Mouse (Mus musculus) CH12.LX (cell line): ENCODE results near the gene Cchcr1. TPM values are rescaled to one million over a fixed set of nuclear protein-coding genes. Genes with fewer than 3 reads are reported as not detected.

Experiments used
- DNase-seq: peaks from one replicate; pipeline ENCODE4 v3.0.0-alpha.2; 2013; ENCODE audit errors: extremely low read depth
- H3K27ac ChIP-seq: 2 replicates; pipeline ENCODE4 v1.5.1; 2012; ENCODE audit warnings: low read depth, mild to moderate bottlenecking, control low read depth, moderate library complexity; ENCODE audit not compliant: insufficient read depth
- H3K27me3 ChIP-seq: replicated peaks from 2 replicates; pipeline ENCODE3; 2012; ENCODE audit warnings: inconsistent platforms
- H3K36me3 ChIP-seq, 2 experiments: replicated peaks in 1 of 2; 2 replicates each; pipeline versions ENCODE3 to v1.6.1; 2012; ENCODE audit warnings: inconsistent platforms in 1 of 2, low read length in 1 of 2, mild to moderate bottlenecking in 1 of 2, mixed read lengths in 1 of 2, moderate library complexity in 1 of 2; ENCODE audit not compliant: control insufficient read depth in 1 of 2, insufficient read depth in 1 of 2
- H3K4me1 ChIP-seq, 2 experiments: 2 replicates each; pipeline ENCODE4 v1.6.1; 2012; ENCODE audit warnings: inconsistent platforms in 1 of 2, moderate library complexity in 1 of 2; ENCODE audit not compliant: insufficient read depth in 2 of 2, control insufficient read depth in 1 of 2
- H3K4me2 ChIP-seq: 2 replicates; pipeline ENCODE4 v1.6.1; 2012; ENCODE audit warnings: low read depth, mild to moderate bottlenecking, control low read depth; ENCODE audit not compliant: poor library complexity, insufficient read depth, severe bottlenecking
- H3K4me3 ChIP-seq, 3 experiments: fragments of 150-350 bp in 1 of 3; sonication (generic) in 1 of 3; replicated peaks in 1 of 3; 2 replicates each; pipeline versions ENCODE3 to v1.5.1; 2011 to 2012; ENCODE audit warnings: low read depth in 2 of 3, low read length in 2 of 3, mild to moderate bottlenecking in 2 of 3, moderate library complexity in 2 of 3, control low read depth in 1 of 3, improper control_type of control experiment in 1 of 3, inconsistent platforms in 1 of 3, mixed read lengths in 1 of 3; ENCODE audit not compliant: poor library complexity in 1 of 3
- H3K79me2 ChIP-seq: replicated peaks from 2 replicates; pipeline ENCODE4 v1.6.1; 2012; ENCODE audit warnings: mild to moderate bottlenecking, moderate library complexity; ENCODE audit not compliant: control insufficient read depth, poor library complexity, insufficient read depth, severe bottlenecking; ENCODE audit errors: extremely low read depth
- H3K9ac ChIP-seq: 2 replicates; pipeline ENCODE4 v1.6.1; 2012; ENCODE audit warnings: low read depth, mild to moderate bottlenecking, control low read depth, moderate library complexity; ENCODE audit not compliant: insufficient read depth
- H3K9me3 ChIP-seq: replicated peaks from 2 replicates; pipeline ENCODE3; 2012; ENCODE audit warnings: low read length, inconsistent platforms, mixed read lengths
- CHD2 ChIP-seq: IDR thresholded peaks from 2 replicates; pipeline ENCODE4 v1.6.1; 2011; ENCODE audit warnings: low read length, improper control_type of control experiment
- CTCF ChIP-seq, 2 experiments: IDR thresholded peaks in 1 of 2; conservative IDR thresholded peaks in 1 of 2; 2 replicates each; pipeline ENCODE4 v1.5.1; 2011 to 2012; ENCODE audit warnings: low read depth in 2 of 2, low read length in 2 of 2, improper control_type of control experiment in 1 of 2, inconsistent platforms in 1 of 2, mild to moderate bottlenecking in 1 of 2, moderate library complexity in 1 of 2
- E2F4 ChIP-seq: IDR thresholded peaks from 2 replicates; pipeline ENCODE4 v1.6.1; 2011; ENCODE audit warnings: low read depth, low read length, improper control_type of control experiment; ENCODE audit not compliant: insufficient replicate concordance
- ELF1 ChIP-seq: IDR thresholded peaks from 2 replicates; pipeline ENCODE4 v1.6.1; 2014; ENCODE audit warnings: low read depth, mild to moderate bottlenecking, inconsistent platforms, low read length, improper control_type of control experiment
- GABPA ChIP-seq: IDR thresholded peaks from 2 replicates; pipeline ENCODE4 v1.6.1; 2012; ENCODE audit warnings: low read depth, low read length, improper control_type of control experiment, inconsistent platforms; ENCODE audit not compliant: insufficient replicate concordance
- HCFC1 ChIP-seq: IDR thresholded peaks from 2 replicates; pipeline ENCODE4 v1.6.1; 2012; ENCODE audit warnings: low read depth, mild to moderate bottlenecking, inconsistent platforms, low read length, improper control_type of control experiment
- IRF4 ChIP-seq: IDR thresholded peaks from 2 replicates; pipeline ENCODE4 v1.6.1; 2014; ENCODE audit warnings: low read depth, mild to moderate bottlenecking, inconsistent platforms, low read length, improper control_type of control experiment
- JUN ChIP-seq: IDR thresholded peaks from 2 replicates; pipeline ENCODE4 v1.6.1; 2011; ENCODE audit warnings: low read depth, mild to moderate bottlenecking, low read length, improper control_type of control experiment, moderate library complexity; ENCODE audit not compliant: insufficient read depth
- JUND ChIP-seq: conservative IDR thresholded peaks from 2 replicates; pipeline ENCODE4 v1.6.1; 2011; ENCODE audit warnings: low read depth, low read length, improper control_type of control experiment
- KAT2A ChIP-seq: IDR thresholded peaks from 2 replicates; pipeline ENCODE4 v1.6.1; 2012; ENCODE audit warnings: low read length, improper control_type of control experiment, inconsistent platforms; ENCODE audit not compliant: insufficient replicate concordance
- MAZ ChIP-seq: IDR thresholded peaks from 2 replicates; pipeline ENCODE4 v1.6.1; 2012; ENCODE audit warnings: low read depth, mild to moderate bottlenecking, inconsistent platforms, low read length, improper control_type of control experiment, moderate library complexity
- MXI1 ChIP-seq: IDR thresholded peaks from 2 replicates; pipeline ENCODE4 v1.6.1; 2011; ENCODE audit warnings: mild to moderate bottlenecking, low read depth, low read length, improper control_type of control experiment
- POLR2A ChIP-seq: IDR thresholded peaks from 2 replicates; pipeline ENCODE4 v1.6.1; 2011; ENCODE audit warnings: low read depth, mild to moderate bottlenecking, improper control_type of control experiment, low read length
- TCF12 ChIP-seq: IDR thresholded peaks from 2 replicates; pipeline ENCODE4 v1.6.1; 2014; ENCODE audit warnings: low read depth, mild to moderate bottlenecking, inconsistent platforms, low read length, improper control_type of control experiment
- UBTF ChIP-seq: IDR thresholded peaks from 2 replicates; pipeline ENCODE4 v1.6.1; 2012; ENCODE audit warnings: low read depth, mild to moderate bottlenecking, inconsistent platforms, low read length, improper control_type of control experiment, moderate library complexity
- ZKSCAN1 ChIP-seq: IDR thresholded peaks from 2 replicates; pipeline ENCODE4 v1.6.1; 2012; ENCODE audit warnings: low read depth, inconsistent platforms, low read length, improper control_type of control experiment, borderline replicate concordance
- ZMIZ1 ChIP-seq: IDR thresholded peaks from 2 replicates; pipeline ENCODE4 v1.6.1; 2012; ENCODE audit warnings: low read depth, mild to moderate bottlenecking, inconsistent platforms, low read length, improper control_type of control experiment
- dilution Hi-C: fragments of 300-500 bp; cut with MboI; formaldehyde crosslinking; loops from 2 replicates; pipeline ENCODE4 v1.14.3; 2020; ENCODE audit warnings: low sequenced_read_pairs; ENCODE audit not compliant: extremely low pct_unique_long_range_greater_than_20kb, extremely low pct_ligation_motif_present
- in situ Hi-C: fragments of 300-500 bp; cut with MboI; formaldehyde crosslinking; loops from 3 replicates; pipeline ENCODE4 v1.14.3; 2019; ENCODE audit warnings: low sequenced_read_pairs, low pct_ligation_motif_present, low pct_unique_long_range_greater_than_20kb, mixed read lengths
- polyA plus RNA-seq: library from polyadenylated mRNA; unstranded; fragments of >175 nt; gene quantifications from 2 replicates; pipeline ENCODE4 v1.2.1, GENCODE M21; 2012; ENCODE audit warnings: low read depth; ENCODE audit not compliant: insufficient read length
- total RNA-seq, 2 experiments: library from RNA; depleted of rRNA; stranded (reverse); fragments of 300-350 nt in 1 of 2; fragments of >200 nt in 1 of 2; gene quantifications; 2 replicates each; pipeline ENCODE4 v1.2.3; 2012 to 2014

The Cchcr1 gene
- total and polyA plus RNA-seq, 3 experiments = 5.2 to 13.0 (median 11.3) TPM

DNA sequence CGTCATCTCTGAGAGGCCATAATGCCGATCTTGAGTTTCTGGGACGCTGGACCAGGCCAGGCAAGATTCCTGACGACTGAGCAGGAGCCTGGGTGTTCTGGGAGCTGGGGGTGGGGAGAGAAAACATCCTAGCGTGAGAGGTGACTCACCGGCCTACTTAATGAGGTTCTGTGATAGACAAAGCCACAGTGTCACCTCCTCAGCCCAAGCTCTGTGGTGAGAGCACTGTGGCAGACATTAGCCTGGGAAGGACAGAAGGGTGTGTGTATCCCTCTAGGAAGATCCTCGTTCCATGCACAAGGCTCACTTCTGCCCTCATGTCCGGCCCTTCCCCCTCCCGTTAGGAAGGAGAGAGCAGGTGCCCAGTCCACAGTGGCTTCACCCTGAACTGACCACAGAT lies 40.5 kb downstream of the Cchcr1 start:
- Histone ChIP-seq H3K27ac (no peak overlapping the region), H3K27me3 (no peaks in the 10 kb centered on the region), H3K4me3 (no peak overlapping the region), H3K9me3 (no peaks in the 10 kb centered on the region), H3K36me3 (peaks cover 0 to 4% of the 10 kb centered on the region in 2 experiments), H3K4me1 (peaks cover 14 to 39% of the 10 kb centered on the region in 2 experiments), H3K9ac (no peak overlapping the region), H3K4me2 (no peak overlapping the region), H3K79me2 (no peaks in the 10 kb centered on the region)
- no peak for DNase-seq
- in situ Hi-C loops = no loop called here
- dilution Hi-C loops = no loop called here
- TF ChIP-seq JUND (no peak), ELF1 (no peak), ZKSCAN1 (no peak), CTCF (conservative IDR thresholded peaks at IDR 0.05 in 1 of 2, IDR thresholded peaks at IDR 0.05 in 1 of 2; ENCODE audit: low read depth in 2 of 2, low read length in 2 of 2) (no peak), E2F4 (no peak), IRF4 (no peak), HCFC1 (no peak), KAT2A (no peak), MAZ (no peak)

DNA sequence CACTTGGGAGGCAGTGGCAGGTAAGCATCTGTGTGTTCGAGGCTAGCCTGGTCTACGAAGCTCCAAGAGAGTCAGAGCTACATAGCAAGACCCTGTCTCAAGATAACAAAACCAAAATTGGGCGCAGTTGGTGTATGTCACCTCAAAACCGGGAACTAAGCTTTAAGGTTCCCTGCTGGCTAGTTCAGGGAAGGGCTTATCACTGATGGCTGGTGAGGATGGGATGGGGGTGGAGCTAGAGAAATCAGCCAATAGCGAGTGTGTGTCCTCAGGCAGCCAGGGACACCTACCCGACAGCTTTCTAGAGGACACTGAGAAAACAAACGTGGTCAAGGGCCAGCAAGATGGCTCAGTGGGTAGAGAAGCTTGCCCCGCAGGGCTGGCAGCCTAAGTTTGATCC lies 41.3 kb downstream of the Cchcr1 start:
- TF ChIP-seq MAZ (no peak), CHD2 (no peak), ZMIZ1 (no peak), POLR2A (no peak), TCF12 (no peak), MXI1 (no peak), UBTF (no peak), E2F4 (no peak), JUN (no peak)
- no peak overlapping the region for H3K4me2 ChIP-seq
- peaks cover 11 to 31% of the 10 kb centered on the region in 2 experiments for H3K4me1 ChIP-seq
- DNase-seq = no peak
- no peaks in the 10 kb centered on the region for H3K79me2 ChIP-seq
- H3K27me3 ChIP-seq = no peaks in the 10 kb centered on the region
- dilution Hi-C loops = no loop called here
- peaks cover 0 to 4% of the 10 kb centered on the region in 2 experiments for H3K36me3 ChIP-seq
- in situ Hi-C loops = no loop called here
- H3K9me3 ChIP-seq = no peaks in the 10 kb centered on the region
- H3K4me3 ChIP-seq = no peak overlapping the region
- no peak overlapping the region for H3K27ac ChIP-seq
- H3K9ac ChIP-seq = no peak overlapping the region

DNA sequence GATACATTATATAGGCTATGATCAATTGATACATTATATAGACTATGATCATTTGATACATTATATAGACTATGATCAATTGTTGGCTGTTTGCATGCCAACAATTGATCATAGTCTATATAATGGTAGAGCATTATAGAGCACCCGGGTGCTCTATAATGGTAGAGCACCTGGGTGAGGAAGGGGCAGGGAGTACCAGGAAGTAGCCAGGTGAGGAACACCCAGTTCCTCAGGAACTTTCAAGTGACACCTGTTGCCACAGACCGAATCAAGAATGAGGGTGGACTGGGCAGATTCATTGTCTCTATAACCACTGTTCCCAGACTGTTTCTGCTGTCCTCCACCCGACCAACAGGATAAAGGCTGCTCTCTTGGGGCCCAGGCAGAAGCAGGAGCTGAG lies 50.2 kb downstream of the Cchcr1 start, which contains the start of gene 2300002M23Rik:
2300002M23Rik (plus strand) TSS at position 301 of the 400 bp plus-strand sequence.
- H3K79me2 ChIP-seq = no peaks in the 10 kb centered on the region
- no peak within 1 kb of the TSS for H3K4me3 ChIP-seq
- H3K9me3 ChIP-seq = peaks cover 8% of the 10 kb centered on the region
- in situ Hi-C loops (no loop called here), dilution Hi-C loops (no loop called here)
- DNase-seq = no peak
- no peaks in the 10 kb centered on the region for H3K4me1 ChIP-seq
- H3K27ac ChIP-seq = no peak within 1 kb of the TSS
- no peak within 1 kb of the TSS for H3K4me2 ChIP-seq
- H3K36me3 ChIP-seq = no peaks in the 10 kb centered on the region
- no peak for TF ChIP-seq GABPA
- no peak for TF ChIP-seq CTCF (conservative IDR thresholded peaks at IDR 0.05 in 1 of 2, IDR thresholded peaks at IDR 0.05 in 1 of 2; ENCODE audit: low read depth in 2 of 2, low read length in 2 of 2)
- TF ChIP-seq IRF4 = no peak
- no peak within 1 kb of the TSS for H3K9ac ChIP-seq
- H3K27me3 ChIP-seq = peaks cover 19% of the 10 kb centered on the region
